In the genomic region with DNA sequence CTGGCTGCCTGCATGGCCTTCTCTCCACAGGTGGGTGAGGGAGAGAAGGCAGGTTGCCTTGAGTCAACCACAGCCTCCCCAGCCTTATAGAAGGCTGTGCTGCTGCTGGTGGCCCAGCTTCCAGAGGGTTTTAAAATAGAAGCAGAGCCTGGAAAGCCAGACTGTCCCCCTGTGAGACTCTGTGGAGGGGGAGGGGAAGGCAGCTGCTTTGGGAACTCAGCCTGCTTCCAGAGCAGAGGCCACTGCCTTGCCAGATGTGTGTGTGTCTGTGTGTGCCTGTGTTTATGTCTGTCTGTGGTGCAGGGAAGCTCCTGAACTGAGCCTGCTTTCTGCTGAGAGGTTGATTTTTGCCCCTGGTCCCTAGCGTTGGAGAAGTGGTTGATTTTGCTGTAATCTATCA, we compare ENCODE assay signal across 8 mouse cellular contexts. TPM values are rescaled to one million over a fixed set of nuclear protein-coding genes. Genes with fewer than 3 reads are reported as not detected.
A peak's percentile ranks its signal among the peaks of the same experiment; 100 is the strongest.
DNase-seq lines count a peak whose midpoint lies in the region; ATAC-seq and TF ChIP-seq lines count a peak whose summit lies in the region.

No protein-coding gene starts in this region.

- H3K4me2 ChIP-seq in lung, embryonic 14.5 days, result peak overlapping the region; percentile 35; the same call in 1 of the 2 replicates
- H3K4me2 ChIP-seq in embryonic facial prominence, embryonic 14.5 days (ENCODE audit: low read depth, low read length), result 0 out of 2 replicates have a peak overlapping the region, but pooled peaks have one; percentile 11
- H3K4me2 ChIP-seq in heart, postnatal 0 days (ENCODE audit: low read depth, low read length), result peak overlapping the region; percentile 58
- peak overlapping the region; percentile 11; the same call in 1 of the 2 replicates for H3K4me2 ChIP-seq in liver, embryonic 13.5 days

- H3K9ac ChIP-seq in lung, embryonic 14.5 days, result no peak overlapping the region
- H3K9ac ChIP-seq in embryonic facial prominence, embryonic 14.5 days (ENCODE audit: low read depth, low read length), result no peak overlapping the region
- peak overlapping the region; percentile 49; the same call in 1 of the 2 replicates for H3K9ac ChIP-seq in heart, postnatal 0 days (replicated peaks; ENCODE audit: low read depth, low read length)
- peak overlapping the region; percentile 58 for H3K9ac ChIP-seq in liver, embryonic 13.5 days

- H3K36me3 ChIP-seq in lung, embryonic 14.5 days (ENCODE audit: insufficient read depth), result no peaks in the 10 kb centered on the region
- no peaks in the 10 kb centered on the region for H3K36me3 ChIP-seq in embryonic facial prominence, embryonic 14.5 days (ENCODE audit: control insufficient read depth, insufficient read depth, low read length)
- H3K36me3 ChIP-seq in heart, postnatal 0 days (replicated peaks; ENCODE audit: control insufficient read depth, insufficient read depth, low read length), result no peaks in the 10 kb centered on the region
- no peaks in the 10 kb centered on the region; the same call in 1 of the 2 replicates for H3K36me3 ChIP-seq in liver, embryonic 13.5 days

- 42% methylated on average over 1 of the region's 1 CpGs for WGBS in lung, embryonic 14.5 days
- WGBS in lung, adult 2 months, result 58% methylated on average over 1 of the region's 1 CpGs
- whole genome bisulfite sequencing in embryonic facial prominence, embryonic 14.5 days, result 58% methylated on average over 1 of the region's 1 CpGs
- WGBS in heart, postnatal 0 days, result 17% methylated on average over 1 of the region's 1 CpGs
- WGBS in liver, embryonic 13.5 days (ENCODE audit: insufficient replicate concordance), result 42% methylated on average over 1 of the region's 1 CpGs

- DNase-seq in lung, embryonic 14.5 days, result peak; percentile 84
- no peak for DNase-seq in lung, adult 2 months
- peak; percentile 84 for DNase-seq in embryonic facial prominence, embryonic 14.5 days (ENCODE audit: low spot score)
- peak; percentile 82 for DNase-seq in heart, postnatal 0 days (ENCODE audit: low spot score)
- DNase-seq in liver, embryonic 13.5 days, result no peak
- DNase-seq in urinary bladder, postnatal 4 days (ENCODE audit: low spot score in 2 of 2), result no peak
- no peak for DNase-seq in spleen, postnatal 4 days (ENCODE audit: low spot score in 2 of 2)

- peak overlapping the region; percentile 87 for H3K27ac ChIP-seq in lung, embryonic 14.5 days (ENCODE audit: low read depth)
- no peak overlapping the region for H3K27ac ChIP-seq in embryonic facial prominence, embryonic 14.5 days (replicated peaks; ENCODE audit: low read depth, low read length)
- peak overlapping the region; percentile 89 for H3K27ac ChIP-seq in heart, postnatal 0 days (ENCODE audit: low read depth)
- peak overlapping the region; percentile 51 for H3K27ac ChIP-seq in liver, embryonic 13.5 days

- no peak for TF ChIP-seq POLR2A in lung, adult 2 months (IDR thresholded peaks at IDR 0.05; ENCODE audit: borderline replicate concordance, extremely low read depth, low read depth, low read length)

- no peaks in the 10 kb centered on the region for H3K9me3 ChIP-seq in lung, embryonic 14.5 days (ENCODE audit: low read depth, low read length)
- H3K9me3 ChIP-seq in embryonic facial prominence, embryonic 14.5 days (ENCODE audit: control insufficient read depth, low read length), result no peaks in the 10 kb centered on the region
- H3K9me3 ChIP-seq in heart, postnatal 0 days (replicated peaks; ENCODE audit: control insufficient read depth, low read length), result no peaks in the 10 kb centered on the region
- no peaks in the 10 kb centered on the region for H3K9me3 ChIP-seq in liver, embryonic 13.5 days (replicated peaks)

- no peaks in the 10 kb centered on the region for H3K27me3 ChIP-seq in lung, embryonic 14.5 days (ENCODE audit: insufficient read depth, low read length)
- no peaks in the 10 kb centered on the region for H3K27me3 ChIP-seq in embryonic facial prominence, embryonic 14.5 days (replicated peaks; ENCODE audit: control insufficient read depth, insufficient read depth, low read length)
- no peaks in the 10 kb centered on the region for H3K27me3 ChIP-seq in heart, postnatal 0 days (ENCODE audit: control insufficient read depth, insufficient read depth, low read length)
- H3K27me3 ChIP-seq in liver, embryonic 13.5 days, result no peaks in the 10 kb centered on the region

- peaks cover 22% of the 10 kb centered on the region for H3K4me1 ChIP-seq in lung, embryonic 14.5 days (ENCODE audit: insufficient read depth)
- H3K4me1 ChIP-seq in lung, adult 2 months (ENCODE audit: control insufficient read depth, insufficient read depth, low read length), result peaks cover 15% of the 10 kb centered on the region
- H3K4me1 ChIP-seq in embryonic facial prominence, embryonic 14.5 days (ENCODE audit: control insufficient read depth, insufficient read depth, low read length), result peaks cover 40% of the 10 kb centered on the region
- H3K4me1 ChIP-seq in heart, postnatal 0 days (ENCODE audit: control insufficient read depth, insufficient read depth), result peaks cover 62% of the 10 kb centered on the region
- H3K4me1 ChIP-seq in liver, embryonic 13.5 days (replicated peaks), result peaks cover 91% of the 10 kb centered on the region

- no peak for TF ChIP-seq EP300 in heart, postnatal 0 days (IDR thresholded peaks at IDR 0.05; ENCODE audit: low read depth)

- H3K4me3 ChIP-seq in lung, embryonic 14.5 days (ENCODE audit: low read depth, low read length), result no peak overlapping the region
- H3K4me3 ChIP-seq in lung, adult 2 months (replicated peaks; ENCODE audit: extremely low read depth, low read depth, low read length), result no peak overlapping the region
- H3K4me3 ChIP-seq in embryonic facial prominence, embryonic 14.5 days (ENCODE audit: low read depth, low read length), result no peak overlapping the region
- peak overlapping the region; percentile 25 for H3K4me3 ChIP-seq in heart, postnatal 0 days (ENCODE audit: low read depth, low read length)
- no peak overlapping the region for H3K4me3 ChIP-seq in liver, embryonic 13.5 days (replicated peaks)

- no peak for ATAC-seq in lung, embryonic 14.5 days (ENCODE audit: insufficient read depth)
- ATAC-seq in embryonic facial prominence, embryonic 14.5 days (ENCODE audit: low read depth), result no peak
- no peak for ATAC-seq in heart, postnatal 0 days (ENCODE audit: insufficient read depth, low read depth)
- ATAC-seq in liver, embryonic 13.5 days (ENCODE audit: low read depth), result no peak
- no peak for ATAC-seq in cerebellum, adult (ENCODE audit: insufficient number of reproducible peaks, low FRiP score, low TSS enrichment)

- TF ChIP-seq CTCF in lung, embryonic 14.5 days (IDR thresholded peaks at IDR 0.05; ENCODE audit: low read depth), result no peak
- no peak for TF ChIP-seq CTCF in lung, adult 2 months (IDR thresholded peaks at IDR 0.05; ENCODE audit: insufficient read depth, low read length)
- TF ChIP-seq CTCF in heart, postnatal 0 days (IDR thresholded peaks at IDR 0.05; ENCODE audit: low read depth), result no peak

RNA-seq across cellular contexts. Expression of a gene that starts 4.5 kb away (rescaled TPM):
- 219 TPM in 2 replicates for polyA plus RNA-seq in lung, embryonic 14.5 days (2014; fragmentation: Nextera tagmentation; extraction: Ambion mirVana)
- polyA plus RNA-seq in lung, adult 2 months (2012; rRNA removed), result 34.1 and 65.1 TPM in 2 replicates
- polyA plus RNA-seq in embryonic facial prominence, embryonic 14.5 days (2014; fragmentation: Nextera tagmentation; extraction: Ambion mirVana), result 239 and 240 TPM in 2 replicates
- total RNA-seq in heart, postnatal 0 days (2014; rRNA removed; ENCODE audit: low replicate concordance), result 478 and 528 TPM in 2 replicates
- 627 and 646 TPM in 2 replicates for polyA plus RNA-seq in heart, postnatal 0 days (2015; fragmentation: Nextera tagmentation; extraction: Ambion mirVana)
- polyA plus RNA-seq in liver, embryonic 13.5 days (2015; fragmentation: Nextera tagmentation; extraction: Ambion mirVana), result 153 and 175 TPM in 2 replicates

RNA-seq across cellular contexts. Expression of a gene that starts 31.1 kb away (rescaled TPM):
- 235 and 242 TPM in 2 replicates for polyA plus RNA-seq in lung, embryonic 14.5 days (2014; fragmentation: Nextera tagmentation; extraction: Ambion mirVana)
- polyA plus RNA-seq in lung, adult 2 months (2012; rRNA removed), result 160 and 194 TPM in 2 replicates
- polyA plus RNA-seq in embryonic facial prominence, embryonic 14.5 days (2014; fragmentation: Nextera tagmentation; extraction: Ambion mirVana), result 199 and 218 TPM in 2 replicates
- 149 and 200 TPM in 2 replicates for total RNA-seq in heart, postnatal 0 days (2014; rRNA removed; ENCODE audit: low replicate concordance)
- 133 and 134 TPM in 2 replicates for polyA plus RNA-seq in heart, postnatal 0 days (2015; fragmentation: Nextera tagmentation; extraction: Ambion mirVana)
- polyA plus RNA-seq in liver, embryonic 13.5 days (2015; fragmentation: Nextera tagmentation; extraction: Ambion mirVana), result 53.6 and 69.1 TPM in 2 replicates

Comparison
In these comparisons a context has a peak if more than half of its experiments do, and no peak if none do; other contexts are left out.
1. DNase-seq: peak in lung, embryonic 14.5 days (single experiment), embryonic facial prominence, embryonic 14.5 days (single experiment) and heart, postnatal 0 days (single experiment); none in lung, adult 2 months (single experiment), liver, embryonic 13.5 days (single experiment), urinary bladder, postnatal 4 days (0 of 2) and spleen, postnatal 4 days (0 of 2).
2. H3K9ac ChIP-seq: peak in heart, postnatal 0 days (single experiment) and liver, embryonic 13.5 days (single experiment); none in lung, embryonic 14.5 days (single experiment) and embryonic facial prominence, embryonic 14.5 days (single experiment).
3. Peak in every context shown above with its lines, with median percentiles within 50 percentile points of each other: H3K4me2 ChIP-seq.